Mouse (Mus musculus) subcutaneous adipose tissue, adult 2 months (tissue): ENCODE measurements around the gene Cggbp1. TPM values are rescaled to one million over a fixed set of nuclear protein-coding genes. Genes with fewer than 3 reads are reported as not detected.

Experiments used
- polyA plus RNA-seq: library from polyadenylated mRNA; depleted of rRNA; stranded (reverse); fragments of >200 nt; gene quantifications from 2 replicates; pipeline ENCODE4 v1.2.3, GENCODE M21; 2012; ENCODE audit warnings: low replicate concordance; rRNA removed

Cggbp1 gene
- polyA plus RNA-seq: 16.2 and 22.9 TPM in 2 replicates

DNA sequence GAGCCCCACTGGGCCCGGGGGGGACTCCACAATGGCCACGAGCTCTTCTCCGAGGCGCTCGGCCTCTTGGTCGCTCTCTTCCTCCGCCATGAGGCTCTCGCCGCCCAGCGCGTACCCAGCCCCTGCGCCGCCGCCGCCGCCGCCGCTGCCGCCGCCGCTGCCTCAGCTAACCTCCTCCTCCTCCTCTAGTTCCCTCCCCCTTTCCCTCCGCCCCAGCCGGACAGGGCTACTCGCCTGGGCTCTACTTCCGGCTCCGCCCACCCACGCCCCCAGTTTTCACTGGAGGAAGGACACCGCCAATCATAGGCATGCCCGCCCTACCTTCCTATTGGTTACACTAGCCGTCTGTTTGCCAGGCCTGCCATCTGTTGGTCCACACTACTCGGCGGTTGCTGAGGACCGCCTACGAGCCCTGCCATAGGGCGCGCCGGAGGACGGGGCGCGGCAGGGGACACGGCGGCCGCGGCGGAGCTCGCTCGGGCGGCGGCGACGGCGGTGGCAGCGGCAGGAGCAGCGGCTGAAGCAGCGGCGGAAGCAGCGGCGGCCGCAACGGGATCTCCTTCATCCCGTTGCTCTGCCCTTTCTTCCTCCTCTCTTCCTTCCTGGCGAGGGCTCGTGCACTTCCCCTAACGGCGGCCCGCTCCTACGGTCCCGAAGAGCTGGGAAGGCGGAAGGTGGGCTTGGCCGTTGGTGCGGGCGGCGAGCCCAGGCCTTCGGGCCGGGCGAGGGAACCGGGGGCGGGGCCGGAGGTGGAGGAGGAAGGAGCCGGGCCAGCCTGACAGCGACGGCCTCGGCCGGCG lies at the start of gene Cggbp1, which contains the start of gene Zfp654:
Gene Cggbp1 (plus strand): TSS at position 434 of the 800 bp plus-strand sequence.
Gene Zfp654 (minus strand): TSS at position 90 of the 800 bp plus-strand sequence.

Other genes with a start within 250 kb of the Cggbp1 start
- gene Csnka2ip, start 249.6 kb upstream of the Cggbp1 start, polyA plus RNA-seq: not detected in 2 replicates
- 3.6 and 4.4 TPM in 2 replicates for gene 4930453N24Rik, start 80.8 kb upstream of the Cggbp1 start, polyA plus RNA-seq
- gene Zfp654, start 344 bp upstream of the Cggbp1 start, polyA plus RNA-seq: 1.0 and 1.3 TPM in 2 replicates